Mouse (Mus musculus) brown adipose tissue, adult 24 weeks (tissue): ENCODE results near the gene Zfp825. TPM values are rescaled to one million over a fixed set of nuclear protein-coding genes. Genes with fewer than 3 reads are reported as not detected.
A peak's percentile ranks its signal among the peaks of the same experiment; 100 is the strongest.
"Not testable (repeated sequence)": the region's sequence is repeated elsewhere in the genome, so short reads cannot be mapped to it uniquely, and the experiment has no call there.

Source experiments
- H3K27ac ChIP-seq: fragments of 200-500 bp; replicated peaks from 2 replicates; pipeline ENCODE4 v1.5.1; 2012; ENCODE audit warnings: low read depth, mild to moderate bottlenecking, low read length
- H3K4me1 ChIP-seq: fragments of 200-500 bp; 2 replicates; pipeline ENCODE4 v1.6.1; 2012; ENCODE audit warnings: low read length, mixed read lengths; ENCODE audit not compliant: control insufficient read depth, insufficient read depth, insufficient read length
- H3K4me3 ChIP-seq: fragments of 200-500 bp; 2 replicates; pipeline ENCODE4 v1.5.1; 2012; ENCODE audit warnings: low read depth, mild to moderate bottlenecking, low read length, moderate library complexity; ENCODE audit not compliant: insufficient read depth
- polyA plus RNA-seq: library from polyadenylated mRNA; stranded (reverse); fragments of >200 nt; gene quantifications from 2 replicates; pipeline ENCODE4 v1.2.4, GENCODE M21; 2012; ENCODE audit not compliant: missing spikeins, insufficient read depth, insufficient read length

Gene Zfp825
- 5.4 and 8.0 TPM in 2 replicates for polyA plus RNA-seq

- Histone ChIP-seq H3K4me1 (no peaks in the 10 kb centered on the region), H3K4me3 (peak within 1 kb of the TSS; percentile 84), H3K27ac (peak within 1 kb of the TSS; percentile 64)
These were observed at the start of gene Zfp825 for GRCm38 (mm10) chr13:74493911-74494679. TSS of gene Zfp825 (minus strand) at chr13:74493992.

- not testable (repeated sequence) for H3K4me1 ChIP-seq, H3K27ac ChIP-seq, H3K4me3 ChIP-seq
These were observed 41.6 kb upstream of the Zfp825 start for GRCm38 (mm10) chr13:74535418-74535817.

GRCm38 (mm10) chr13:74534864-74535263 lies 41.1 kb upstream of the Zfp825 start:
- not testable (repeated sequence) for H3K4me3 ChIP-seq, H3K4me1 ChIP-seq, H3K27ac ChIP-seq

DNA sequence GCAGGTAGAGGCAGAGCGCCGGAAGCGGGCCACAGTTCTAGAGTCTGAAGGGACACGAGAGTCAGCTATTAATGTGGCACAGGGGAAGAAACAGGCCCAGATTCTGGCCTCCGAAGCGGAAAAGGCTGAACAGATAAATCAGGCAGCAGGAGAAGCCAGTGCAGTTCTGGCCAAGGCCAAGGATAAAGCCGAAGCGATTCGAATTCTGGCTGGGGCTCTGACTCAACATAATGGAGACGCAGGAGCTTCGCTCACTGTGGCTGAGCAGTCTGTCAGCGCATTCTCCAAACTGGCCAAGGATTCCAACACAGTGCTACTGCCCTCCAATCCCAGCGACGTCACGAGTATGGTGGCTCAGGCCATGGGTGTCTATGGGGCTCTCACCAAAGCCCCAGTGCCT lies 40.3 kb upstream of the Zfp825 start:
- no peaks in the 10 kb centered on the region for H3K4me1 ChIP-seq
- no peak overlapping the region for H3K4me3 ChIP-seq
- no peak overlapping the region for H3K27ac ChIP-seq

- not testable (repeated sequence) for H3K27ac ChIP-seq, H3K4me1 ChIP-seq, H3K4me3 ChIP-seq
These were observed 37.5 kb upstream of the Zfp825 start for GRCm38 (mm10) chr13:74531251-74531650.

DNA sequence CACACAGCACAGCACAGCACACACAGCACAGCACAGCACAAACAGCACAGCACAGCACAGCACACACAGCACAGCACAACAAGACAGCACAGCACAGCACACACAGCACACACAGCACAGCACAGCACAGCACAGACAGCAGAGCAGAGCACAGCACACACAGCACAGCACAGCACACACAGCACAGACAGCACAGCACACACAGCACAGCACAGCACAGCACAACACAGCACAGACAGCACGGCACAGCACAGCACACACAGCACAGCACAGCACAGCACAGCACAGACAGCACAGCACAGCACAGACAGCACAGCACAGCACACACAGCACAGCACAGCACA lies 35.6 kb upstream of the Zfp825 start:
- H3K4me3 ChIP-seq, H3K4me1 ChIP-seq, H3K27ac ChIP-seq: not testable (repeated sequence)

DNA sequence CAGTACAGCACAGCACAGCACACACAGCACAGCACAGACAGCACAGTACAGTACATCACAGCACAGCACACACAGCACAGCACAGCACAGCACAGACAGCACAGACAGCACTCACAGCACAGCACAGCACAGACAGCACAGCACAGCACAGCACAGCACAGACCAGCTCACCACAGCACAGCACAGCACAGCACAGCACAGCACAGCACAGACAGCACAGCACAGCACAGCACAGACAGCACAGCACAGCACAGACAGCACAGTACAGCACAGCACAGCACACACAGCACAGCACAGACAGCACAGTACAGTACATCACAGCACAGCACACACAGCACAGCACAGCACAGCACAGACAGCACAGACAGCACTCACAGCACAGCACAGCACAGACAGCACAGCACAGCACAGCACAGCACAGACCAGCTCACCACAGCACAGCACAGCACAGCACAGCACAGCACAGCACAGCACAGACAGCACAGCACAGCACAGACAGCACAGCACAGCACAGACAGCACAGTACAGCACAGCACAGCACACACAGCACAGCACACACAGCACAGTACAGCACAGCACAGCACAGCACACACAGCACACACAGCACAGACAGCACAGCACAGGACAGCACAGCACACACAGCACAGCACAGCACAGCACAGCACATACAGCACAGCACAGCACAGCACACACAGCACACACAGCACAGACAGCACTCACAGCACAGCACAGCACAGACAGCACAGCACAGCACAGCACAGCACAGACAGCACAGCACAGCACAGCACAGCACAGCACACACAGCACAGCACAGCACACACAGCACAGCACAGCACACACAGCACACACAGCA lies 35.0 kb upstream of the Zfp825 start:
- not testable (repeated sequence) for H3K4me3 ChIP-seq, H3K27ac ChIP-seq, H3K4me1 ChIP-seq

GRCm38 (mm10) chr13:74522481-74523237 lies 28.9 kb upstream of the Zfp825 start:
- no peaks in the 10 kb centered on the region for H3K4me1 ChIP-seq
- peak overlapping the region; percentile 18 for H3K27ac ChIP-seq
- peak overlapping the region; percentile 62 for H3K4me3 ChIP-seq

DNA sequence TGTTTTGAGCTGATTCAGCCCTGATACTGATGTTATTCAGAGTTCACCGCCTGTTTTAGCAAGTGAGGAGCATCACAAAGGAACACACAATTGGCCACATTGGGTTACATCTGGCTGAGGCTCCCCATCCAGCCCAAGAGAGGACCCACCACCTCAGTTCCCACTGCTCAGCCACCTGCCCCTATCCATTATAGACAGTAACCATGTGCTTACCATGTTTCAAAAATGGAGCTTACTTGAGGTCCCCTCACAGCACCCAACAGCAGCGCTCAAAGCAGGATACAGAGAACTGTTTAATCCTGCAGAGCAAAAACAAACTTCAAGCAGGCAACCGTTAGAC lies 28.3 kb upstream of the Zfp825 start:
- not testable (repeated sequence) for H3K27ac ChIP-seq

GRCm38 (mm10) chr13:74507981-74508380 lies 14.2 kb upstream of the Zfp825 start:
- not testable (repeated sequence) for H3K27ac ChIP-seq, H3K4me1 ChIP-seq, H3K4me3 ChIP-seq

More for the DNA sequence above, 28.3 kb upstream of the Zfp825 start:
- peak overlapping the region; percentile 62 for H3K4me3 ChIP-seq
- not testable (repeated sequence) for H3K4me1 ChIP-seq

GRCm38 (mm10) chr13:74502851-74503250 lies 9.1 kb upstream of the Zfp825 start:
- H3K27ac ChIP-seq, H3K4me3 ChIP-seq: not testable (repeated sequence)

DNA sequence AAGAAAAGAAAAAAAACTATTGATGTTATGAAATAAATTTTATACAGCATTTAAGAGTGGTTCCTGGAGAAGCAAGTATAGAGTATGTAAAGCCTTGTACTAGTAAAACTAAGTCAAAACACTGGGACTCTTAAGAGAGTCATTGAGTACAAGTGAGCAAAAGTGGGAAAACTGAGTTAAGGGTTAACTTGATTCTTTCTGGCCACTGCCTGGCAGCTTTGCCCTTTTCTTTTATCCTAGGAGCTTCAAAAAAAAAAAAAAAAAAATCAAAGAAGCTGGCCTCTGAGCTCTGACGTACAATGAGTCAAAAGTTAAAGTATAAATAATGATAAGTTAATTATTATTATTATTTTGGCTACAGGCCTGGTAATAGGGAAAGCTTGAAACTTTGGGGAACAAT lies 5.9 kb upstream of the Zfp825 start:
- H3K27ac ChIP-seq, H3K4me3 ChIP-seq, H3K4me1 ChIP-seq: not testable (repeated sequence)

More at GRCm38 (mm10) chr13:74502851-74503250, 9.1 kb upstream of the Zfp825 start:
- H3K4me1 ChIP-seq: not testable (repeated sequence)

GRCm38 (mm10) chr13:74484326-74484725 lies 9.5 kb downstream of the Zfp825 start:
- not testable (repeated sequence) for H3K4me1 ChIP-seq

DNA sequence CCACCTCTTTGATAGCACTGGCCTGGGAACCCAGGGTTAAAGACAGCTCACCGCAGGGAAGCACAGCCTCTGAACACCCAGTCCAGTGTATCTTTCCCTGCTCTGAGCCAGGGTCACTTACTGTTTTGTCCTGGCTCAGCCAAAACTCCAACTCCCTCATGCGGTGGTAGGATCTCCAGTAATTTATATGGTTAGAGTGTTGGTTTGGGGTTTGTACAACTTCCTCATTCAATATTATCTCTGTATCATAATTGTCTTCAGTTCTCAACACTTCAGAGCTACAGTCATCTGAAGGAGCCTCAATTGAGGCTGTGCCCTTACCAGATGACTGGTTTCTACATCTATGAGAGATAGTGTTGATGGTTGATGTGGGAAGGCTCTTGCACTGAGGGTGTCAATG lies 22.3 kb downstream of the Zfp825 start:
- not testable (repeated sequence) for H3K4me3 ChIP-seq, H3K27ac ChIP-seq, H3K4me1 ChIP-seq

More at GRCm38 (mm10) chr13:74484326-74484725, 9.5 kb downstream of the Zfp825 start:
- not testable (repeated sequence) for H3K4me3 ChIP-seq, H3K27ac ChIP-seq

DNA sequence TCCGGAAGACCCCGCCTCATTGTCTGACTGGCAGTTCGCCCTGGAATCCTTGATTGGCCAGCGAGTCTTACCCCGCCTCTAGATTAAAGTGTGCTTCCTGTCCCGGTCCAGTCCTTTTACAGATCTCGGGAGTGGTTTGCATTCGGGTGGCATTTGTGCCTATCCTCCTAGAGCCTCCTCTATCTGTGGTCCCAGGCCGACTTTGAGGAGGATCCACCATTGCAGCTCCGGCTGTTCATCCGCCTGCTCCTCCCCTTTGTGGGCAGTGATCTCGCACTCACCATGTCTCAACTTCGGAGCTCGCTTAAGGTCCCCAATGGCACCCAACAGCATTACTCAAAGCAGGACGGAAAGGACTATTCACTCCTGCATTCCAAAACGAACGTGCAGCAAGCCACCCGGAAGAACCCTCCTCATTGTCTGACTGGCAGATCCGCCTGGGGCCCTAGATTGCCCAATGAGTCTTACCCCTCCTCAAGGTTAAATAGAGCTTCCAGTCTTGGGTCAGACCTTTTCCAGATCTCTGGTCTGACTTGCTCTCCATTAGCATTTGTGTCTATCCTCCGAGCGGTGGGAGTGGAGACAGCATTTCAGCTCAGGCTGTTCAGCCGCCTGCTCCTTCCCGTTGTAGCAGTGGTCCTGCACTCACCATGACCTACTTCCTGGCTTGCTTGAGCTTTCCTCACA lies 30.9 kb downstream of the Zfp825 start:
- H3K4me1 ChIP-seq: no peaks in the 10 kb centered on the region
- H3K27ac ChIP-seq: peak overlapping the region; percentile 75
- H3K4me3 ChIP-seq: peak overlapping the region; percentile 77
